Mouse (Mus musculus) adrenal gland, adult 8-10 months (tissue): ENCODE measurements around the gene Fbxo9. TPM values are rescaled to one million over a fixed set of nuclear protein-coding genes. Genes with fewer than 3 reads are reported as not detected.
"Not testable (repeated sequence)": the region's sequence is repeated elsewhere in the genome, so short reads cannot be mapped to it uniquely, and the experiment has no call there.

Source experiments
- DNase-seq: peaks from one replicate; pipeline ENCODE4 v3.0.0; 2022
- total RNA-seq, 4 experiments: library from RNA; stranded (reverse); gene quantifications; 2 replicates each; pipeline ENCODE4 v1.2.4; 2022

Fbxo9 gene
- 100 to 1,000 TPM in 2 of 4 experiments, 10 to 100 TPM in 2; 94.2 to 112 (median 99.9) TPM for total RNA-seq

GRCm38 (mm10) chr9:78108796-78109239, at the start of gene Fbxo9, which contains the start of gene Ick:
Gene Fbxo9, minus strand, starts transcription at chr9:78109065.
Gene Ick, plus strand, starts transcription at chr9:78109192.
- peak; percentile 89 for DNase-seq

- DNase-seq = no peak
Observed at GRCm38 (mm10) chr9:78157221-78157620, 48.4 kb upstream of the Fbxo9 start.

- DNase-seq = no peak
Observed at GRCm38 (mm10) chr9:78154211-78154977, 45.5 kb upstream of the Fbxo9 start.

GRCm38 (mm10) chr9:78149770-78150169, 40.9 kb upstream of the Fbxo9 start:
- not testable (repeated sequence) for DNase-seq

- no peak for DNase-seq
Observed at GRCm38 (mm10) chr9:78148149-78148548, 39.3 kb upstream of the Fbxo9 start.

- no peak for DNase-seq
Observed at GRCm38 (mm10) chr9:78146627-78147026, 37.8 kb upstream of the Fbxo9 start.

- DNase-seq = no peak
Observed at GRCm38 (mm10) chr9:78146099-78146498, 37.2 kb upstream of the Fbxo9 start.

GRCm38 (mm10) chr9:78139463-78139862, 30.6 kb upstream of the Fbxo9 start:
- DNase-seq = no peak

GRCm38 (mm10) chr9:78138044-78138676, 29.3 kb upstream of the Fbxo9 start:
- no peak for DNase-seq

- DNase-seq = no peak
Observed at GRCm38 (mm10) chr9:78135658-78136057, 26.8 kb upstream of the Fbxo9 start.

GRCm38 (mm10) chr9:78126643-78127042, 17.8 kb upstream of the Fbxo9 start:
- no peak for DNase-seq

- no peak for DNase-seq
Observed at GRCm38 (mm10) chr9:78126007-78126406, 17.1 kb upstream of the Fbxo9 start.

GRCm38 (mm10) chr9:78124297-78124696, 15.4 kb upstream of the Fbxo9 start:
- no peak for DNase-seq

- DNase-seq = no peak
Observed at GRCm38 (mm10) chr9:78122939-78123712, 14.3 kb upstream of the Fbxo9 start.

GRCm38 (mm10) chr9:78121985-78122384, 13.1 kb upstream of the Fbxo9 start:
- DNase-seq = no peak

GRCm38 (mm10) chr9:78121358-78121757, 12.5 kb upstream of the Fbxo9 start:
- no peak for DNase-seq

- DNase-seq = no peak
Observed at GRCm38 (mm10) chr9:78117690-78118089, 8.8 kb upstream of the Fbxo9 start.

- no peak for DNase-seq
Observed at GRCm38 (mm10) chr9:78115746-78116145, 6.9 kb upstream of the Fbxo9 start.

GRCm38 (mm10) chr9:78113538-78113885, 4.6 kb upstream of the Fbxo9 start:
- DNase-seq = no peak

GRCm38 (mm10) chr9:78112770-78113537, 4.1 kb upstream of the Fbxo9 start:
- peak; percentile 87 for DNase-seq

- DNase-seq = no peak
Observed at GRCm38 (mm10) chr9:78111456-78111855, 2.6 kb upstream of the Fbxo9 start.

- DNase-seq = no peak
Observed at GRCm38 (mm10) chr9:78109656-78110055, 791 bp upstream of the Fbxo9 start.
